Mouse (Mus musculus) adrenal gland (tissue): ENCODE data around the gene Sept1.

Source experiments
- intact Hi-C: fragments of 180-260 bp; cut with DNase I; formaldehyde crosslinking; loops from one replicate; pipeline ENCODE4 v1.15.1; 2025
- long read RNA-seq, 2 experiments: library from polyadenylated mRNA; unstranded; transcript quantifications; one replicate each; pipeline ENCODE4 v2.0.0; 2020; ENCODE audit warnings: borderline replicate concordance in 1 of 2; ENCODE audit not compliant: insufficient replicate concordance in 1 of 2

Gene Sept1
- long read RNA-seq, experiment 1, partial matches to known transcripts: 1 of 3 reads
- long read RNA-seq, experiment 1, other reads (novel, unspliced or antisense): 0 of 3 reads
- long read RNA-seq, experiment 2, partial matches to known transcripts: 0 of 1 reads
- long read RNA-seq, experiment 2, other reads (novel, unspliced or antisense): 0 of 1 reads

- intact Hi-C loops: no loop called here
Measured at GRCm38 (mm10) chr7:127232622-127233367, at the start of gene Sept1, which contains the start of gene Zfp553. TSS of gene Sept1 (minus strand) at chr7:127233130. TSS of gene Zfp553 (plus strand) at chr7:127233061.

- intact Hi-C loops: no loop called here
Measured at GRCm38 (mm10) chr7:127282190-127282589, 49.3 kb upstream of the Sept1 start.

GRCm38 (mm10) chr7:127281114-127281513, 48.2 kb upstream of the Sept1 start:
- intact Hi-C loops: no loop called here

GRCm38 (mm10) chr7:127280092-127280491, 47.2 kb upstream of the Sept1 start:
- intact Hi-C loops: no loop called here

GRCm38 (mm10) chr7:127278311-127278710, 45.4 kb upstream of the Sept1 start:
- intact Hi-C loops: no loop called here

GRCm38 (mm10) chr7:127276519-127276961, 43.6 kb upstream of the Sept1 start:
- intact Hi-C loops: no loop called here

- intact Hi-C loops: no loop called here
Measured at GRCm38 (mm10) chr7:127273925-127274789, 41.2 kb upstream of the Sept1 start, which contains the start of gene Sephs2. TSS of gene Sephs2 (minus strand) at chr7:127274055.

GRCm38 (mm10) chr7:127273118-127273923, 40.4 kb upstream of the Sept1 start:
- intact Hi-C loops: no loop called here

GRCm38 (mm10) chr7:127272566-127272965, 39.6 kb upstream of the Sept1 start:
- intact Hi-C loops: no loop called here

- intact Hi-C loops: no loop called here
Measured at GRCm38 (mm10) chr7:127271093-127271492, 38.2 kb upstream of the Sept1 start.

GRCm38 (mm10) chr7:127270666-127271065, 37.7 kb upstream of the Sept1 start:
- intact Hi-C loops: no loop called here

- intact Hi-C loops: no loop called here
Measured at GRCm38 (mm10) chr7:127270256-127270655, 37.3 kb upstream of the Sept1 start.

- intact Hi-C loops: no loop called here
Measured at GRCm38 (mm10) chr7:127263526-127263925, 30.6 kb upstream of the Sept1 start.

- intact Hi-C loops: no loop called here
Measured at GRCm38 (mm10) chr7:127262218-127262961, 29.5 kb upstream of the Sept1 start.

- intact Hi-C loops: no loop called here
Measured at GRCm38 (mm10) chr7:127260309-127261111, 27.6 kb upstream of the Sept1 start, which contains the start of gene Dctpp1. TSS of gene Dctpp1 (minus strand) at chr7:127260709.

GRCm38 (mm10) chr7:127259186-127259905, 26.4 kb upstream of the Sept1 start:
- intact Hi-C loops: no loop called here

- intact Hi-C loops: no loop called here
Measured at GRCm38 (mm10) chr7:127256518-127256917, 23.6 kb upstream of the Sept1 start.

- intact Hi-C loops: no loop called here
Measured at GRCm38 (mm10) chr7:127255965-127256364, 23.0 kb upstream of the Sept1 start.

GRCm38 (mm10) chr7:127255008-127255407, 22.1 kb upstream of the Sept1 start:
- intact Hi-C loops: no loop called here
